Mouse (Mus musculus): Measurements from ENCODE around the gene Slc38a2.

DNA sequence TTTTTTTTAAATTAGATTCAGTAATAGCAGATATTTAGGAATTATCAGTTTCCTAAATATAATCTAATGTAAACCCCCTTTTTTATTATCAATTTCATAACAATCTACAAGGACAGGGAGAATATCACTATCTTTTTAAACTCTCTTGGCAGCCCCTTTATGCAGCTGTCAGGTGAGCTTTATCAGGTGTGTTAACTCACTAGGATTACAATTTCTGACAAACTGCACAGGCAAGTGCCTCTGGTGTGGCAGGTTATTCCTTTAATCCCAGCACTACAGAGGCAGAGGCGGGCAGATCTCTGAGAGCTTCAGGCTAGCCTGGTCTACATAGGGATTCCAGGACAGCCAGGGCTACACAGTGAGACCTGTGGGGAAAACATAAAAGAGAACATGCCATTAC is 45.8 kb upstream of the Slc38a2 start:
- no peak for TF ChIP-seq CTCF (IDR thresholded peaks at IDR 0.05; ENCODE audit: low read depth)
- no peak for TF ChIP-seq EP300 (IDR thresholded peaks at IDR 0.05; ENCODE audit: low read depth)
